Mouse (Mus musculus) ZHBTc4 (cell line): ENCODE measurements at regions not wholly inside any gene's neighbourhood (a gene's known extent, or its start where the extent isn't known, plus 50 kb on each side); places are given as distances from the start of the nearest gene placed in this dataset.
"Not testable (repeated sequence)": the region's sequence is repeated elsewhere in the genome, so short reads cannot be mapped to it uniquely, and the experiment has no call there.

Experiments
- DNase-seq: peaks from one replicate; pipeline ENCODE4 v3.0.0-alpha.2; 2011; ENCODE audit warnings: low read depth, low spot score

- DNase-seq: no peak
Measured at GRCm38 (mm10) chr4:45648884-45649577, 116.8 kb upstream of the Shb start.

GRCm38 (mm10) chr4:45647514-45647913, 115.2 kb upstream of the Shb start:
- no peak for DNase-seq

GRCm38 (mm10) chr4:45642604-45643003, 110.3 kb upstream of the Shb start:
- no peak for DNase-seq

- DNase-seq: no peak
Measured at GRCm38 (mm10) chr4:45641272-45641671, 109.0 kb upstream of the Shb start.

GRCm38 (mm10) chr4:45640713-45641112, 108.4 kb upstream of the Shb start:
- no peak for DNase-seq

- no peak for DNase-seq
Measured at GRCm38 (mm10) chr4:45639397-45640034, 107.2 kb upstream of the Shb start.

- no peak for DNase-seq
Measured at GRCm38 (mm10) chr4:45638411-45638810, 106.1 kb upstream of the Shb start.

GRCm38 (mm10) chr4:45631276-45632045, 99.2 kb upstream of the Shb start:
- no peak for DNase-seq

- no peak for DNase-seq
Measured at GRCm38 (mm10) chr4:45625633-45626032, 93.4 kb upstream of the Shb start.

GRCm38 (mm10) chr4:45622017-45622416, 89.7 kb upstream of the Shb start:
- peak; percentile 77 for DNase-seq

- DNase-seq: no peak
Measured at GRCm38 (mm10) chr4:45617126-45617525, 84.9 kb upstream of the Shb start.

GRCm38 (mm10) chr4:45613498-45613897, 81.2 kb upstream of the Shb start:
- not testable (repeated sequence) for DNase-seq

GRCm38 (mm10) chr4:45612132-45612531, 79.9 kb upstream of the Shb start:
- DNase-seq: peak; percentile 84

GRCm38 (mm10) chr4:45610937-45611336, 78.7 kb upstream of the Shb start:
- no peak for DNase-seq

- no peak for DNase-seq
Measured at GRCm38 (mm10) chr4:45606578-45606977, 74.3 kb upstream of the Shb start.

GRCm38 (mm10) chr4:45605681-45606080, 73.4 kb upstream of the Shb start:
- DNase-seq: no peak

GRCm38 (mm10) chr4:45604271-45604800, 72.1 kb upstream of the Shb start:
- no peak for DNase-seq

- DNase-seq: no peak
Measured at GRCm38 (mm10) chr4:45600520-45600919, 68.2 kb upstream of the Shb start.

- peak; percentile 76 for DNase-seq
Measured at GRCm38 (mm10) chr4:45593435-45593991, 61.2 kb upstream of the Shb start.

GRCm38 (mm10) chr4:45592766-45593165, 60.5 kb upstream of the Shb start:
- peak; percentile 71 for DNase-seq

- peak; percentile 96 for DNase-seq
Measured at GRCm38 (mm10) chr4:45591405-45592315, 59.4 kb upstream of the Shb start.
